Mouse (Mus musculus) kidney, embryonic 16.5 days (tissue): Measurements from ENCODE around the gene Prdm15. TPM values are rescaled to one million over a fixed set of nuclear protein-coding genes. Genes with fewer than 3 reads are reported as not detected.

Experiments used
- ATAC-seq: fragments of 200-750 bp; cut with Nextera tagmentation; 2 replicates; pipeline ENCODE4 v1.8.0; 2017; ENCODE audit warnings: moderate TSS enrichment; ENCODE audit not compliant: low FRiP score, low TSS enrichment
- H3K27ac ChIP-seq: fragments of 300-500 bp; sonication (generic); 2 replicates; pipeline ENCODE4 v1.5.1; 2014; ENCODE audit warnings: low read length
- H3K27me3 ChIP-seq: fragments of 300-500 bp; sonication (generic); 2 replicates; pipeline ENCODE4 v1.6.1; 2014; ENCODE audit warnings: low read length, control low read depth, mixed read lengths; ENCODE audit not compliant: insufficient read depth
- H3K36me3 ChIP-seq: fragments of 300-500 bp; sonication (generic); 2 replicates; pipeline ENCODE4 v1.6.1; 2014; ENCODE audit warnings: low read length, control low read depth, mixed read lengths; ENCODE audit not compliant: insufficient read depth
- H3K4me1 ChIP-seq: fragments of 300-500 bp; sonication (generic); 2 replicates; pipeline ENCODE4 v1.6.1; 2014; ENCODE audit warnings: low read length, control low read depth, mixed read lengths; ENCODE audit not compliant: insufficient read depth
- H3K4me2 ChIP-seq: fragments of 300-500 bp; sonication (generic); replicated peaks from 2 replicates; pipeline ENCODE4 v1.6.1; 2014; ENCODE audit warnings: low read depth, low read length
- H3K4me3 ChIP-seq: fragments of 300-500 bp; sonication (generic); 2 replicates; pipeline ENCODE4 v1.5.1; 2014; ENCODE audit warnings: mild to moderate bottlenecking, low read length
- H3K9ac ChIP-seq: fragments of 300-500 bp; sonication (generic); replicated peaks from 2 replicates; pipeline ENCODE4 v1.6.1; 2014; ENCODE audit warnings: low read length
- H3K9me3 ChIP-seq: fragments of 300-500 bp; sonication (generic); 2 replicates; pipeline ENCODE4 v1.6.1; 2016; ENCODE audit warnings: low read length, control low read depth
- WGBS: fragments of 180-500 bp; shearing (Covaris S2); extraction: QIAGEN DNeasy Blood & Tissue Kit; methylation state at CpG from one replicate; pipeline ENCODE4 v1.1.7; 2014; 5-methylcytosine and 5-hydroxymethylcytosine counted together
- polyA plus RNA-seq: library from polyadenylated mRNA; unstranded; fragments of >200 nt; fragmentation: Nextera tagmentation; extraction: Ambion mirVana; gene quantifications from 2 replicates; pipeline ENCODE4 v1.2.1, GENCODE M21; 2015

The Prdm15 gene
- polyA plus RNA-seq, 1 experiment from 2014 or later = 11.8 TPM

DNA sequence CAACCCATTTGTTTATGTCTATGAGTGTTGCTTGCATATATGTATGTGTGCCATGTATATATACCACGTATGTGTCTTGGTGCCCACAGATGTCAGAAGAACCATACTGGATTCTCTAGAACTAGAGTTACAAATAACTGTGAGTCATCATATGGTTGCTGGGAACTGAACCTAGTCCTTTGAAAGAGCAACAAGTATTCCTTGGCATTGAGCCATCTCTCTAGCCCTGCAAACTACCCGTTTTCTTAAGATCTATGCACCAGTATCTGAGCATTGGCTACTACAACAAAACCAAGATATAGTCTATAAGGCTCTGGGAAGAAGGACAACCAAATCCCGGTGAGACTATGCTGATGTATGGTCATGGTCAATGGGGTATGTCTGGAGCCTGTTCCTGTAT, 54.4 kb downstream of the Prdm15 start:
- Histone ChIP-seq H3K4me1 (no peaks in the 10 kb centered on the region), H3K36me3 (peaks cover 59% of the 10 kb centered on the region), H3K9me3 (no peaks in the 10 kb centered on the region), H3K4me3 (no peak overlapping the region), H3K27ac (no peak overlapping the region), H3K27me3 (no peaks in the 10 kb centered on the region), H3K9ac (no peak overlapping the region), H3K4me2 (no peak overlapping the region)
- ATAC-seq = no peak
- 93% methylated on average over 3 of the region's 3 CpGs for WGBS

GRCm38 (mm10) chr16:97794256-97794655, 57.4 kb downstream of the Prdm15 start:
- H3K4me2 ChIP-seq = no peak overlapping the region
- 93% methylated on average over 6 of the region's 6 CpGs for WGBS
- peaks cover 46% of the 10 kb centered on the region for H3K36me3 ChIP-seq
- H3K9me3 ChIP-seq = no peaks in the 10 kb centered on the region
- no peak overlapping the region for H3K4me3 ChIP-seq
- ATAC-seq = no peak
- no peak overlapping the region for H3K9ac ChIP-seq
- H3K27ac ChIP-seq = no peak overlapping the region
- no peaks in the 10 kb centered on the region for H3K27me3 ChIP-seq
- no peaks in the 10 kb centered on the region for H3K4me1 ChIP-seq

DNA sequence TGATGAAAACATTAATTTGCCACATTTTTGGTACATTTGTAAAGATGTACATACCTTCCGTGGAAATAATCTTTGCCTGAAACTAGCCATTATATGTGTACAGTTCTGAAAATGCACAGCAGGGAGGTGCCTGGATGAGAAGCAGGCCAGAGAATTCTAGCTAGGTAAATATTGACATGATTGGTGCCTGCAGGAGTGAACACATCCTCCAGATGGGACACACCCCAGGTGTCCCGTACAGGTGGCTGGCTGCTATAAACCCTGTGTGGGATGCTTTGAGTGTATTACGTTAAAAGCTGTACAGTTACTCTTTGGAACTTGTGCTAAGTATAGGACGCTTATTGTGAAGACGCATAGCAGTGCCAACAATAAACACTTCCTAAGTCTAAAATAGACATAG, 68.6 kb downstream of the Prdm15 start:
- Histone ChIP-seq H3K36me3 (no peaks in the 10 kb centered on the region), H3K27me3 (no peaks in the 10 kb centered on the region), H3K9me3 (no peaks in the 10 kb centered on the region), H3K9ac (no peak overlapping the region), H3K27ac (no peak overlapping the region), H3K4me3 (no peak overlapping the region), H3K4me1 (no peaks in the 10 kb centered on the region), H3K4me2 (no peak overlapping the region)
- ATAC-seq = no peak
- WGBS = 80% methylated on average over 5 of the region's 5 CpGs

DNA sequence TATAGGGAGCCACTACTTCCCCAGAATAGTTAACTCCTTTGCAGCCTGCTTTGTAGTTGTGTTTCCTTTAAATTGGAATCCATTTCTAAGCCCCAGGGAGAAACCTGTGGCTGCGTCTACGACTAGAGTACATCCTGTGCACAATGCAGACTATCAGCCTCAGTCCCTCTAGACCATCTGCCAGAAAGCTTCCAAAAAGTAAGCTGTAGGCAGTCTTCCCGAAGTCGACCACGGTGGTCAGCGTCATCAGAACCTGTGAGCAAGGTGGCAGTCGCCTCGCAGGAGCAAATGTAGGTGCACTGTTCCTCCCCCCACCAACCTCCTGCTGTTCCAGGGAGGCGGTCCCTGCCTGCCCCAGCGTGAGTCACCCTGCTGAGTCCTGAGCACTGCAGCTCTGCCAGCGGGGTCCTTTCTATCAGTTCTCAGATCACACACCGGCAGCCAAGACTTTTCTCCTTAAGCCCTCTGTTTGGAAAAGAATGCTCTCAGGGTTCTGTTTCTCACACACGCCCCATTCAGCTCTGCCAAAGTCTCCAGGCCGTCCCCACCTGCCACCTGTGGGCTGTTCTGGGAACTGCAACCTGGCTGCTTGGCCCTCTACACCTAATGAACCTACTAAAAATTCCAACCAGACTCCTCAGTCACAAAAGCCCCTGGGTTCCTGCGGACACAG, 73.2 kb downstream of the Prdm15 start:
- 33% methylated on average over 15 of the region's 15 CpGs for WGBS
- peak; percentile 79 for ATAC-seq
- no peaks in the 10 kb centered on the region for H3K27me3 ChIP-seq
- peak overlapping the region; percentile 40 for H3K4me2 ChIP-seq
- H3K27ac ChIP-seq = no peak overlapping the region
- no peak overlapping the region for H3K9ac ChIP-seq
- no peaks in the 10 kb centered on the region for H3K4me1 ChIP-seq
- H3K4me3 ChIP-seq = no peak overlapping the region
- no peaks in the 10 kb centered on the region for H3K9me3 ChIP-seq
- no peaks in the 10 kb centered on the region for H3K36me3 ChIP-seq

DNA sequence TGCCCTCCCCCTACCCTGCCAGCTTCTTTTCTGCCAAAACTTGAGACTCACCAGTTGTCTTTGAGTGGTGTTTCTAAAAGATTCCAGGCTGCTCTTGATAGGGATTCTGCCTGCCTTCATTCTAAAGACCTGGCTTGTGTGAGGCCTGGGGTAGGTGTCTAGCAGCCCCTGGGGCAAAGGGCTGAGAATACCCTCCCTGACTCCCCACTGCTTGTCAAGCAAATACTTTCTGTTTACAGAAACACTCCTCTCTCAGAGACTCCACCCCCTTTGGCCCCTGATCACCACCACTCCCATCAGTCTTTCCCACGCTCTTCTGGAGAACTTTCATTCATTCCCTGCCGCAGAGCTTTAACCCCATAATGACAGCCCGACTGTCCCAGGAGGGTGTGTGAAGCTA, 85.1 kb downstream of the Prdm15 start:
- H3K36me3 ChIP-seq = no peaks in the 10 kb centered on the region
- H3K4me2 ChIP-seq = no peak overlapping the region
- H3K27ac ChIP-seq = no peak overlapping the region
- peaks cover 37% of the 10 kb centered on the region for H3K27me3 ChIP-seq
- H3K4me1 ChIP-seq = no peaks in the 10 kb centered on the region
- WGBS = 24% methylated on average over 3 of the region's 3 CpGs
- ATAC-seq = no peak
- no peaks in the 10 kb centered on the region for H3K9me3 ChIP-seq
- H3K4me3 ChIP-seq = no peak overlapping the region
- H3K9ac ChIP-seq = no peak overlapping the region

DNA sequence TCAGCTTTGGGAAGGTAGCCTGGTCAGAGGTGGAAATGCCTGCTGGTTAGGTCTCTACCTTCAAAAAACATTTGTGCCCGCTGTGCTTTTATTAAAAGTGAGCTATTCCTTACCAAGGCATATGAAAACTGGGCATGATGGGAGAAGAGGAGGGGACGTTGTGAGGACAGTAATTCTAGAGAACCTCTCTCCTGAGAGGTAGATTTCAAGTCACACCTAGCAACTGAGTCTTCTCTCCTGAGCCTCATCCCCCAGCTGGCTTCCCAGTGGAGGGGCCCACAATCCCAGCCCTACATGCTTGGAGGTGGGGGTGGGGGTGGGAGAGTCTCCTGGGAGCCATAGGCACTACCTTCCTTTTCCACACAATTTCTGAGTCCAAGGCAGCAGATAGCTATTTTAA, 87.0 kb downstream of the Prdm15 start:
- H3K4me3 ChIP-seq = no peak overlapping the region
- 48% methylated on average over 2 of the region's 2 CpGs for WGBS
- no peak for ATAC-seq
- no peak overlapping the region for H3K27ac ChIP-seq
- no peak overlapping the region for H3K4me2 ChIP-seq
- no peaks in the 10 kb centered on the region for H3K36me3 ChIP-seq
- no peaks in the 10 kb centered on the region for H3K9me3 ChIP-seq
- H3K9ac ChIP-seq = no peak overlapping the region
- H3K27me3 ChIP-seq = peaks cover 39% of the 10 kb centered on the region
- peaks cover 4% of the 10 kb centered on the region; the same call in 1 of the 2 replicates for H3K4me1 ChIP-seq

- H3K27me3 ChIP-seq = peaks cover 39% of the 10 kb centered on the region
- WGBS = 9% methylated on average over 13 of the region's 13 CpGs
These were observed 87.7 kb downstream of the Prdm15 start for GRCm38 (mm10) chr16:97763990-97764340.

DNA sequence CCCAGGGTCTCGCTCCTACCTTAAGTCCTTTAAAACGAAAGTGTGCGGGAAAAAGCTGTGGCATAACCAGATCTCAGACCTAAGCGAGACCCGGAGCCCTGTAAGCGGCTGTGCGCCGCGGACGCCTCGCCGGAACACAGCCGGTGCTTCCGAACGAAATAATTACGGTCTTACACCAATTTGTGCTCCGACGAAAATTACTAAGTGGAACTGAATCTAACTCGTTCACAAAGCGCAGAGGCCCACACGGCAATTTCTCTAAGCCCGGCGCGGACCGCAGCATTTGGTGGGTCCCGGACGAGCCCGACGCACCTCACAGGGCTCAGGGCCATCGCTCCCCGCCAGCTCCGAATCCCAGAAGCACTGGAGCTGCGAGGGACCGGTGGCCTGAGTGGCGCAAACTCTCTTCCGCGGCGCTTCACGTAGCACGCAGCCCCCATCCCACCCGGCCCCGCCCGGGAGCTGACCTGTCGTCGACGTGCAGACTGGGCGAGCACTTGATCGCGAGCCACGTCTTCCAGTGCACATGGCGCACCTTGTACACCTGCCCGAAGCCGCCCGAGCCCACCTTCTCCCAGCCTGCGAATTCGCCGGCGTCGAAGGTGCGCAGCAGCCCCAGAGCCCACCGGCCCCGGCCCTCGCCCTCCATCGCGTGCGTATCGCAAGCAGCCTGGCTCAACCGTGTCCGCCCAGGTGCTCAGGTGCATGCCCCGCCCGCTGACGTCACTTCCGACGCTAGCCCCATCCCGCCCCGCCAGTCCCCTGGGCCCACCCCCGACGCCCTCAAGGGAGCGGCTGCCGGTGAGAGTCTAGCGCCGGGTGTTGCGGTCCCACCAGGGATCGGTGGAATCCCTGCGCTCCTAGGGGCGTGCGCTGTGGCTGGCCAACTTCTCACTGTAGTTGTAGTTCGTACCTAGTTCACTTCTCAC, 88.3 kb downstream of the Prdm15 start, which contains the start of gene Ripk4:
Gene Ripk4, minus strand, starts transcription at position 727 of the 929 bp plus-strand sequence.
- Histone ChIP-seq H3K9ac (peak within 1 kb of the TSS; percentile 65), H3K4me1 (peaks cover 5% of the 10 kb centered on the region; the same call in 1 of the 2 replicates), H3K4me2 (peak within 1 kb of the TSS; percentile 67), H3K27me3 (peaks cover 39% of the 10 kb centered on the region), H3K9me3 (no peaks in the 10 kb centered on the region), H3K36me3 (no peaks in the 10 kb centered on the region), H3K27ac (no peak within 1 kb of the TSS; the same call in 1 of the 2 replicates), H3K4me3 (peak within 1 kb of the TSS; percentile 47)
- ATAC-seq = peak; percentile 95
- WGBS = under 1% methylated on average over 88 of the region's 88 CpGs

More at GRCm38 (mm10) chr16:97763990-97764340, 87.7 kb downstream of the Prdm15 start:
- Histone ChIP-seq H3K36me3 (no peaks in the 10 kb centered on the region), H3K27ac (no peak overlapping the region), H3K4me1 (peaks cover 5% of the 10 kb centered on the region; the same call in 1 of the 2 replicates), H3K4me2 (peak overlapping the region; percentile 67), H3K4me3 (peak overlapping the region; percentile 47), H3K9ac (peak overlapping the region; percentile 65), H3K9me3 (no peaks in the 10 kb centered on the region)
- ATAC-seq = no peak

DNA sequence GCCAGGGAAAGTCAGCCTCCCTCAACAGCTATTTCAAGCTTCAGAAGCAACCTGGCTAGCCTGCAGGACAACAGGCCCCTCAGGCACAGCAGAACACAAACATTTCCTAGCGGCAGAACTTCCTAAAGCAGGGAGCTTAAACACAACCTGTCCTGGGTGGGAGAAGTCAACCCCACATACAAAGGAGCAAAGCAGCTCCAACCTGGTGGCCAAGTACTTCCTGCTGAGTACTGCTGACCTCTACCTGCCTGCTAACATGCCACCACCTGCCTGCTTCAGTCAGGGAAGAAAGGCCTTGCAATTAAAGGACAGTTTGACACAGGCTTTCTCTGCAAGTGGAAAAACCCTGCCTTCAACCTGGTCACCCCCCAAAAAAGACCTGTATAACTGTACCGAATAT, 89.9 kb downstream of the Prdm15 start:
- no peaks in the 10 kb centered on the region for H3K36me3 ChIP-seq

More for the DNA sequence above, 89.9 kb downstream of the Prdm15 start:
- no peak for ATAC-seq
- peaks cover 39% of the 10 kb centered on the region for H3K27me3 ChIP-seq
- H3K9me3 ChIP-seq = no peaks in the 10 kb centered on the region
- no peak overlapping the region for H3K4me3 ChIP-seq
- 61% methylated on average over 2 of the region's 2 CpGs for WGBS
- peak overlapping the region; percentile 67 for H3K4me2 ChIP-seq
- no peak overlapping the region for H3K27ac ChIP-seq
- H3K4me1 ChIP-seq = peaks cover 5% of the 10 kb centered on the region; the same call in 1 of the 2 replicates
- no peak overlapping the region for H3K9ac ChIP-seq
